Mouse (Mus musculus): Measurements from ENCODE around the gene Slc25a28.

- TF ChIP-seq POLR2A (IDR thresholded peaks at IDR 0.05; ENCODE audit: control insufficient read depth, extremely low read depth, insufficient read depth, low read length, poor library complexity) = no peak
- TF ChIP-seq CTCF (IDR thresholded peaks at IDR 0.05; ENCODE audit: borderline replicate concordance, control insufficient read depth, extremely low read depth, insufficient read depth, low read length, poor library complexity) = peak; percentile 72; the same call in 1 of the 2 replicates
These were observed 9.1 kb downstream of the Slc25a28 start for GRCm38 (mm10) chr19:43665441-43666048.

Data from thymus, adult 2 months (tissue).